Mouse (Mus musculus) layer of hippocampus, postnatal 10 days (tissue): ENCODE results near the gene N4bp2. TPM values are rescaled to one million over a fixed set of nuclear protein-coding genes. Genes with fewer than 3 reads are reported as not detected.
"Not testable (repeated sequence)": the region's sequence is repeated elsewhere in the genome, so short reads cannot be mapped to it uniquely, and the experiment has no call there.

Experiments used
- DNase-seq, 2 experiments: peaks; one replicate each; pipeline ENCODE4 v3.0.0; 2021; ENCODE audit warnings: low spot score in 2 of 2
- total RNA-seq, 2 experiments: library from RNA; stranded (reverse); gene quantifications; 2 replicates each; pipeline ENCODE4 v1.2.3; 2021

The N4bp2 gene
- total RNA-seq, 2 experiments from 2014 or later: 19.3 to 20.1 TPM

GRCm38 (mm10) chr5:65763916-65764785 lies 830 bp downstream of the N4bp2 start:
- peak; percentile 78 to 86 for DNase-seq

- peak; percentile 76 to 81 for DNase-seq
Measured at GRCm38 (mm10) chr5:65764786-65765634, 1.7 kb downstream of the N4bp2 start.

GRCm38 (mm10) chr5:65765635-65765911 lies 2.3 kb downstream of the N4bp2 start:
- no peak for DNase-seq

- no peak for DNase-seq
Measured at GRCm38 (mm10) chr5:65768007-65768406, 4.7 kb downstream of the N4bp2 start.

GRCm38 (mm10) chr5:65770065-65770464 lies 6.7 kb downstream of the N4bp2 start:
- no peak for DNase-seq

GRCm38 (mm10) chr5:65770493-65770892 lies 7.2 kb downstream of the N4bp2 start:
- DNase-seq: no peak

- not testable (repeated sequence) for DNase-seq
Measured at GRCm38 (mm10) chr5:65773957-65774356, 10.6 kb downstream of the N4bp2 start.

- no peak for DNase-seq
Measured at GRCm38 (mm10) chr5:65776166-65776565, 12.8 kb downstream of the N4bp2 start.

GRCm38 (mm10) chr5:65776907-65777306 lies 13.6 kb downstream of the N4bp2 start:
- no peak for DNase-seq

- not testable (repeated sequence) for DNase-seq
Measured at GRCm38 (mm10) chr5:65778986-65779385, 15.7 kb downstream of the N4bp2 start.

- DNase-seq: no peak
Measured at GRCm38 (mm10) chr5:65779401-65780063, 16.2 kb downstream of the N4bp2 start.

GRCm38 (mm10) chr5:65781147-65781715 lies 17.9 kb downstream of the N4bp2 start:
- no peak for DNase-seq

GRCm38 (mm10) chr5:65781769-65782715 lies 18.7 kb downstream of the N4bp2 start:
- no peak for DNase-seq

GRCm38 (mm10) chr5:65790604-65791225 lies 27.4 kb downstream of the N4bp2 start:
- no peak for DNase-seq

GRCm38 (mm10) chr5:65794202-65794601 lies 30.9 kb downstream of the N4bp2 start:
- DNase-seq: no peak

- DNase-seq: no peak
Measured at GRCm38 (mm10) chr5:65794702-65795101, 31.4 kb downstream of the N4bp2 start.

- DNase-seq: no peak
Measured at GRCm38 (mm10) chr5:65795293-65795993, 32.1 kb downstream of the N4bp2 start.

- no peak for DNase-seq
Measured at GRCm38 (mm10) chr5:65795994-65796298, 32.6 kb downstream of the N4bp2 start.

GRCm38 (mm10) chr5:65823601-65824133 lies 60.3 kb downstream of the N4bp2 start:
- peak; percentile 22 to 32 for DNase-seq
